Mouse (Mus musculus): ENCODE results near the gene Large2. TPM values are rescaled to one million over a fixed set of nuclear protein-coding genes. Genes with fewer than 3 reads are reported as not detected.
A peak's percentile ranks its signal among the peaks of the same experiment; 100 is the strongest.

Gene Large2
- polyA plus RNA-seq (2012; rRNA removed) = 1.9 and 2.5 TPM in 2 replicates

DNA sequence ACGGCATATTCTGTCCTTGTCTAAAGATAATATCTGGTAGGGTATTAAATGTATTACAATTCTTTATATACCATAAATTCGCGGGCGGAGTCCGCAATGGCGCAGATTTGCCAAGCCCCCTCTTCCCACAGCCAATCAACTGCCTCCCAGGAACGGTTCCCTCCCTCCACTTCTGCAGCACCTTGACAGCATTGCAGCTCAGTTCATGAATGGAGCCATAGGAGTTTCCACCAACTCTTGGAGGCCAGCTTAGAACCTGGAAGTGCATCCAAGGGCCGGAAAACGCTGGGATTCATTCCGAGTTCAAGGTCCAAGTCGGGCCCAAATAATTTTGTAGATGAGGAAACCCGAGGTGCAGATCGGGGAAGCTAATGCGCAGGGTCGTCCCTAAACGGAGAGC is at the start of gene Large2, which contains the start of gene Pex16:
TSS of gene Large2 (minus strand) at position 356 of the 400 bp plus-strand sequence.
TSS of gene Pex16 (plus strand) at position 163 of the 400 bp plus-strand sequence.
- H3K27ac ChIP-seq (ENCODE audit: insufficient read depth, low read length) = peak within 1 kb of the TSS; percentile 76
- peaks cover 12% of the 10 kb centered on the region for H3K36me3 ChIP-seq (ENCODE audit: control insufficient read depth, insufficient read depth, low read length)
- peak; percentile 29 to 40 for DNase-seq (ENCODE audit: low read depth in 1 of 2, low spot score in 2 of 2)
- under 1% methylated on average over 16 of the region's 16 CpGs for WGBS
- H3K27me3 ChIP-seq (ENCODE audit: control insufficient read depth, insufficient read depth, low read length) = peaks cover 11% of the 10 kb centered on the region
- H3K4me1 ChIP-seq (ENCODE audit: control insufficient read depth, insufficient read depth, insufficient read length) = peaks cover 18% of the 10 kb centered on the region
- TF ChIP-seq POLR2A (IDR thresholded peaks at IDR 0.05; ENCODE audit: low read depth, low read length) (no peak), CTCF (IDR thresholded peaks at IDR 0.05; ENCODE audit: extremely low read depth, insufficient read depth, insufficient read length, insufficient replicate concordance) (no peak)
- peak within 1 kb of the TSS; percentile 90 for H3K4me3 ChIP-seq (ENCODE audit: extremely low read depth, insufficient read depth, insufficient read length)

DNA sequence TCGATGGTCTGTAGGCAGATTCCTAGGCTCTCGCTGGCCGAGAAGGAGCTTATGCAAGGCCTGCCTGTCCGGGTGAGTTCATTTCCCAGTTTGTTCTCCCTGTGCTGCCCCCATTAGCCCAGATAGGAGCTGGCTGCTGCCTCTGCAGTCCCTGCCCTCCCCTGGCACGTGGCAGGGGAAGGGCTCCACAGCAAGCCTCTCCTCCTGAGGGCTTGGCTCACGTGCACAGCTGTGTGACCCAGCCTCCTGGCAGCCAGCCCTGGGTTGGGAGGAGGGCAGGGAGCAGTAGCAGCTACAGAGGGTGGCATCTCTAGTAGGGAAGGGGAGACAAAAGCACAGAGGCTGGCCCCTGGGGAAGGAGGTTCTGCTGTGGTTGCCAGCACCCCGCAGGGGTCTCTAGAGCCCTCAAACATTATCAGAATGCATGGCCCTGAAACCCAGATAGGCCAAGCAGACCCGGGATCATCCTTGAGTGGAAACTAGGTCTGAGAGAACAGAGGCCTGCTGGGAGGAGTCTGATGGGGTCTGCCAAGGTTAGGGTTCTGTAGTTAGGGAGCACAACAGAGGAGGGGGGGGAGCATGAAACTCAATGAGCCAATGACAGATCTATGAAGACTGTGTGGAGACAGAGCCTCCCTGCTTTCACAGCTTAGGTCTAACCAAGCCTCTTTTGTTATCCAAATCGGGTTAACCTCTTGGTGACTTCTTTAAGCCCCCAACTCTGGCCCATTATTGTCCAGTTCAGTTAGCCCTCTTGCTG is 49.2 kb upstream of the Large2 start:
- Histone ChIP-seq H3K36me3 (ENCODE audit: control insufficient read depth, insufficient read depth, low read length) (peaks cover 11% of the 10 kb centered on the region), H3K27ac (ENCODE audit: insufficient read depth, low read length) (peak overlapping the region; percentile 67), H3K4me3 (ENCODE audit: extremely low read depth, insufficient read depth, insufficient read length) (no peak overlapping the region), H3K4me1 (ENCODE audit: control insufficient read depth, insufficient read depth, insufficient read length) (no peaks in the 10 kb centered on the region), H3K27me3 (ENCODE audit: control insufficient read depth, insufficient read depth, low read length) (no peaks in the 10 kb centered on the region)
- DNase-seq (ENCODE audit: low read depth in 1 of 2, low spot score in 2 of 2) = peak in 1 of 2 experiments; percentile 23
- TF ChIP-seq CTCF (IDR thresholded peaks at IDR 0.05; ENCODE audit: extremely low read depth, insufficient read depth, insufficient read length, insufficient replicate concordance) (no peak), POLR2A (IDR thresholded peaks at IDR 0.05; ENCODE audit: low read depth, low read length) (no peak)
- WGBS = 64% methylated on average over 9 of the region's 9 CpGs

DNA sequence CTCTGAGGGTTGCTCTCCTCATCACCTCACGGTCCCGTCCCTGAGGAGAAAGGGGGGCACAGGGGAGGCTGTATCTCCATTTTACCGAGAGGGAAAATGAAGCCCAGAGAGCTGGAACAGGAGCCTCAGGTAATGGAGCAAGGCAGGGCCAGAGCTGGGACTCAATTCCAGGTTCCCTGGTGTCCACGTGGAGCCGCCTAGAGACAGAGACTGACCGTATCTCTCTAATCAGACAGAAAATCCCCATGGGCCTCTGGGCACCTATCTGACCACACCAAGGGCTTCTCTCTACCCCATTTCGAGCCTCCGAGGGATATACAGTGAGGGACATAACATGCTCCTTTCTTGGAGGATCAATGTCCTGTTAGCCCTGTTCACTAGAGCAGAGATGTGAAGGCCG is 48.5 kb upstream of the Large2 start:
- no peaks in the 10 kb centered on the region for H3K27me3 ChIP-seq (ENCODE audit: control insufficient read depth, insufficient read depth, low read length)
- H3K4me3 ChIP-seq (ENCODE audit: extremely low read depth, insufficient read depth, insufficient read length) = no peak overlapping the region
- H3K27ac ChIP-seq (ENCODE audit: insufficient read depth, low read length) = peak overlapping the region; percentile 67; the same call in 1 of the 2 replicates
- DNase-seq (ENCODE audit: low read depth in 1 of 2, low spot score in 2 of 2) = no peak
- H3K4me1 ChIP-seq (ENCODE audit: control insufficient read depth, insufficient read depth, insufficient read length) = no peaks in the 10 kb centered on the region
- WGBS = 89% methylated on average over 9 of the region's 9 CpGs
- no peak for TF ChIP-seq POLR2A (IDR thresholded peaks at IDR 0.05; ENCODE audit: low read depth, low read length)
- no peak for TF ChIP-seq CTCF (IDR thresholded peaks at IDR 0.05; ENCODE audit: extremely low read depth, insufficient read depth, insufficient read length, insufficient replicate concordance)
- H3K36me3 ChIP-seq (ENCODE audit: control insufficient read depth, insufficient read depth, low read length) = peaks cover 11% of the 10 kb centered on the region

DNA sequence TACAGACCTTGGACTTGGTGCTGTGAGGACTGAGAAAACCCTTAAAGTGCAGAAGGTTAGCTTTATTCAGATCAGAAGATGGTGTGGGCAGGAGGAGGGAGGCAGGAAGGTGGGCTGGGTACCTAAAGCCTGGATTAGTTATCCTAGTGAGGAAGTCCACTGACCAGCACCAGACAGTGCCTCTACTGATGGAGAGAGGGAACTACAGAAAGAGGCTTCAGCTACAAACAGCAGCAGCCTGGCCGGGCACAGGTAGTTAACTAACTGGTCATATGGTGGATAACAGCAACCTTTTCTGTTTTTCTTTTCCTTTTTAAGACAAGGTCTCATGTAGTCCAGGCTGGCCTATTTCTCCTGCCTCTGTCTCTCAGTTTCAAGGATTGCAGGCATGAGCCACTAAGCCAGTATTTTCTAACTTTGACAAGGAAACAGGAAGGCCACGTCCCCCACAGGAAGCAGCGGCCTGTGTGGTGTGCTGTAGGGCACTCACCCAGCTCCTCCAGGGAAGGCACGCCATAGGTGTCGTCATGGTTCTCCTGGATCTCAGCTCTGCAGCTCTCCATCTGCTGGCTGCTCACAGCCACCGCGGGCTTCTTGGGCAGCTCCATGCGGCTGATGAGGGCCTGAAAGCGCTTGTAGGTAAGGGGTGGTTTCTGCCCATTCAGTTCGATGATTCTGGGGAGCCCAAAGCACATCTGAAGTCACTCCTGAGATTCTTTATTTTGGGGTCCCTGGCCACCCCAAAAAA is 47.9 kb upstream of the Large2 start:
- H3K4me1 ChIP-seq (ENCODE audit: control insufficient read depth, insufficient read depth, insufficient read length) = no peaks in the 10 kb centered on the region
- DNase-seq (ENCODE audit: low read depth in 1 of 2, low spot score in 2 of 2) = no peak

DNA sequence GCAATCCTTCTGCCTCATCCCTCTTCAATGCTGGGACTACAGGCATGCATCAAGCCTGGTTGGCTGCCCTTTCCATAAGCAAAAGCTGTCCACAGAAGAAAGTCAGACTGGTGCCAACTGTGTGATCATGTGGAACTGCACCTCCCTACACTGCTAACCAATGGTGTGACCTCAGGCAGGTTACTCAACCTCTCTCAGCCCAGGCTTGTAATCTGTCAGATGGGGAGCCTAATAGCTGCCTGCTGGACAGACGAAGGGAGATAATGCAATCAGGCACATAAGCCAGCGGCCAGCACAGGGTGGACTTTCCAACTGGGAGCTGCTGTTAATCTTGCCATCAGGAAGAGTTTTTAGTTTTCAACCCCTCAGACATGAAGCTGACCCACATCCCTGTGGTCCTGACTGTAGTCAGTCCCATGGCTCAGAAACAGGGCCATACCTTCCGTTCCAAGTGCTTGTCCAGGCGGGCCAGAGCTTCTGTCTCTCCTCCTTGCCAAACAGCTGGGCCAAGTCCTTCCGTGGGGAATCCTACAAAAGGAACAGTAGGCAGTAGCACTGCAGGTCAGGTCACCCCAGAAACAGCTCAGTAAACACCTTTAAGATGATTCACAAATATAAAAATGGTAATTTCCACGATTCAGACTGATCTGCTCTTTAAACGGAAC is 47.2 kb upstream of the Large2 start:
- H3K27ac ChIP-seq (ENCODE audit: insufficient read depth, low read length) = no peak overlapping the region

More for the DNA sequence above, 47.9 kb upstream of the Large2 start:
- WGBS = 44% methylated on average over 10 of the region's 10 CpGs
- Histone ChIP-seq H3K27ac (ENCODE audit: insufficient read depth, low read length) (no peak overlapping the region), H3K4me3 (ENCODE audit: extremely low read depth, insufficient read depth, insufficient read length) (no peak overlapping the region), H3K36me3 (ENCODE audit: control insufficient read depth, insufficient read depth, low read length) (peaks cover 12% of the 10 kb centered on the region), H3K27me3 (ENCODE audit: control insufficient read depth, insufficient read depth, low read length) (no peaks in the 10 kb centered on the region)
- TF ChIP-seq POLR2A (IDR thresholded peaks at IDR 0.05; ENCODE audit: low read depth, low read length) (no peak), CTCF (IDR thresholded peaks at IDR 0.05; ENCODE audit: extremely low read depth, insufficient read depth, insufficient read length, insufficient replicate concordance) (no peak)

DNA sequence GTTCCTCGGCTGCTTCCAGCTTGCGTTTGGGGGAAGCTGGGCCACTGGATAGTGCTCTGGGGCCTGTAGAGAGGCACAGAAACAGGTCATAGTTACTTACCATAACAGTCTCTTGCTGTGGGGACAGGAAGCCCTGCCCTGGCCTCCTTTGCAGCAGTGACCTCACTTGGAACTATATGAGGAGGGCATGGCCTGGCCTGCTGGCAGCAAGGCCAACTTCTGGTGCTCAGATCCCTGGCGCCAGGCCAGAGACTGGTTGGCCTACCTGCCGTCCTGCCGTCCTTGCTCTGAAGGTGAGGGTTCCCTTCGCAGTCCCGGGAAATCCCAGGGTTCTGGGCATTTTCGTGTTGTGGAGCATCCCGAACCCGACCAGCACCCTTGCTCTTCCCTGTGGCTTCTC is 37.0 kb upstream of the Large2 start:
- Histone ChIP-seq H3K4me3 (ENCODE audit: extremely low read depth, insufficient read depth, insufficient read length) (no peak overlapping the region), H3K4me1 (ENCODE audit: control insufficient read depth, insufficient read depth, insufficient read length) (no peaks in the 10 kb centered on the region), H3K27me3 (ENCODE audit: control insufficient read depth, insufficient read depth, low read length) (no peaks in the 10 kb centered on the region), H3K27ac (ENCODE audit: insufficient read depth, low read length) (no peak overlapping the region), H3K36me3 (ENCODE audit: control insufficient read depth, insufficient read depth, low read length) (peaks cover 46% of the 10 kb centered on the region)
- TF ChIP-seq CTCF (IDR thresholded peaks at IDR 0.05; ENCODE audit: extremely low read depth, insufficient read depth, insufficient read length, insufficient replicate concordance) (no peak), POLR2A (IDR thresholded peaks at IDR 0.05; ENCODE audit: low read depth, low read length) (no peak)
- DNase-seq (ENCODE audit: low read depth in 1 of 2, low spot score in 2 of 2) = no peak
- WGBS = 95% methylated on average over 10 of the region's 10 CpGs

More for the DNA sequence above, 47.2 kb upstream of the Large2 start:
- WGBS = 87% methylated on average over 7 of the region's 7 CpGs
- no peak overlapping the region for H3K4me3 ChIP-seq (ENCODE audit: extremely low read depth, insufficient read depth, insufficient read length)
- H3K36me3 ChIP-seq (ENCODE audit: control insufficient read depth, insufficient read depth, low read length) = peaks cover 14% of the 10 kb centered on the region
- TF ChIP-seq CTCF (IDR thresholded peaks at IDR 0.05; ENCODE audit: extremely low read depth, insufficient read depth, insufficient read length, insufficient replicate concordance) = no peak
- no peak for TF ChIP-seq POLR2A (IDR thresholded peaks at IDR 0.05; ENCODE audit: low read depth, low read length)
- DNase-seq (ENCODE audit: low read depth in 1 of 2, low spot score in 2 of 2) = no peak
- H3K27me3 ChIP-seq (ENCODE audit: control insufficient read depth, insufficient read depth, low read length) = no peaks in the 10 kb centered on the region
- H3K4me1 ChIP-seq (ENCODE audit: control insufficient read depth, insufficient read depth, insufficient read length) = no peaks in the 10 kb centered on the region
